Mouse (Mus musculus) cerebellum, adult 8-10 months (tissue): ENCODE measurements at regions not wholly inside any gene's neighbourhood (a gene's known extent, or its start where the extent isn't known, plus 50 kb on each side); places are given as distances from the start of the nearest gene placed in this dataset.
A peak's percentile ranks its signal among the peaks of the same experiment; 100 is the strongest.

ENCODE experiments used
- DNase-seq: peaks from one replicate; pipeline ENCODE4 v3.0.0; 2022

- no peak for DNase-seq
These were observed 205.1 kb downstream of the Gm10260 start for GRCm38 (mm10) chr13:97555312-97555711.

GRCm38 (mm10) chr13:97554601-97555000 lies 205.8 kb downstream of the Gm10260 start:
- DNase-seq = no peak

GRCm38 (mm10) chr13:97552236-97552635 lies 208.2 kb downstream of the Gm10260 start:
- no peak for DNase-seq

- no peak for DNase-seq
These were observed 209.6 kb downstream of the Gm10260 start for GRCm38 (mm10) chr13:97550880-97551279.

- peak; percentile 48 for DNase-seq
These were observed 210.3 kb downstream of the Gm10260 start for GRCm38 (mm10) chr13:97550172-97550571.

GRCm38 (mm10) chr13:97549384-97549783 lies 211.0 kb downstream of the Gm10260 start:
- DNase-seq = no peak

GRCm38 (mm10) chr13:97548527-97548977 lies 211.9 kb downstream of the Gm10260 start:
- no peak for DNase-seq

- no peak for DNase-seq
These were observed 213.5 kb downstream of the Gm10260 start for GRCm38 (mm10) chr13:97546936-97547335.

- peak; percentile 64 for DNase-seq
These were observed 214.4 kb downstream of the Gm10260 start for GRCm38 (mm10) chr13:97545971-97546454.

GRCm38 (mm10) chr13:97539686-97540085 lies 220.7 kb downstream of the Gm10260 start:
- DNase-seq = no peak

GRCm38 (mm10) chr13:97538441-97538840 lies 222.0 kb downstream of the Gm10260 start:
- DNase-seq = no peak

GRCm38 (mm10) chr13:97537686-97538085 lies 222.7 kb downstream of the Gm10260 start:
- DNase-seq = no peak

GRCm38 (mm10) chr13:97537206-97537605 lies 223.2 kb downstream of the Gm10260 start:
- DNase-seq = no peak

- DNase-seq = no peak
These were observed 226.4 kb downstream of the Gm10260 start for GRCm38 (mm10) chr13:97533896-97534666.

GRCm38 (mm10) chr13:97531181-97531580 lies 229.3 kb downstream of the Gm10260 start:
- no peak for DNase-seq

GRCm38 (mm10) chr13:97530570-97530969 lies 229.9 kb downstream of the Gm10260 start:
- no peak for DNase-seq

GRCm38 (mm10) chr13:97527958-97528357 lies 232.5 kb downstream of the Gm10260 start:
- no peak for DNase-seq

- no peak for DNase-seq
These were observed 235.5 kb downstream of the Gm10260 start for GRCm38 (mm10) chr13:97524847-97525434.

GRCm38 (mm10) chr13:97523523-97524412 lies 236.7 kb downstream of the Gm10260 start:
- no peak for DNase-seq

GRCm38 (mm10) chr13:97520988-97521547 lies 239.4 kb downstream of the Gm10260 start:
- no peak for DNase-seq

GRCm38 (mm10) chr13:97516731-97517130 lies 243.7 kb downstream of the Gm10260 start:
- DNase-seq = no peak

GRCm38 (mm10) chr13:97514421-97515066 lies 245.9 kb downstream of the Gm10260 start:
- DNase-seq = no peak
